Mouse (Mus musculus): ENCODE measurements around the gene Cstad.

- TF ChIP-seq POLR2A (IDR thresholded peaks at IDR 0.05; ENCODE audit: low read depth, low read length) (no peak), CTCF (IDR thresholded peaks at IDR 0.05; ENCODE audit: extremely low read depth, insufficient read depth, insufficient read length, insufficient replicate concordance) (no peak)
These were observed 53.1 kb downstream of the Cstad start for GRCm38 (mm10) chr2:30647882-30648494.
